Mouse (Mus musculus) heart, embryonic 16.5 days (tissue): ENCODE measurements at regions not wholly inside any gene's neighbourhood (a gene's known extent, or its start where the extent isn't known, plus 50 kb on each side); places are given as distances from the start of the nearest gene placed in this dataset.

Source experiments
- ATAC-seq: fragments of 200-750 bp; cut with Nextera tagmentation; replicated peaks from 2 replicates; pipeline ENCODE4 v1.8.0; 2017; ENCODE audit warnings: moderate number of reproducible peaks; ENCODE audit not compliant: insufficient read depth, low FRiP score; ENCODE audit errors: extremely low read depth
- H3K27ac ChIP-seq: fragments of 300-500 bp; sonication (generic); 2 replicates; pipeline ENCODE4 v1.5.1; 2014; ENCODE audit warnings: mild to moderate bottlenecking, low read length, control low read depth, moderate library complexity
- H3K27me3 ChIP-seq: fragments of 300-500 bp; sonication (generic); 2 replicates; pipeline ENCODE4 v1.6.1; 2014; ENCODE audit warnings: low read length, mixed read lengths; ENCODE audit not compliant: control insufficient read depth, insufficient read depth
- H3K36me3 ChIP-seq: fragments of 300-500 bp; sonication (generic); 2 replicates; pipeline ENCODE4 v1.6.1; 2014; ENCODE audit not compliant: control insufficient read depth, insufficient read depth
- H3K4me1 ChIP-seq: fragments of 300-500 bp; sonication (generic); 2 replicates; pipeline ENCODE4 v1.6.1; 2014; ENCODE audit warnings: low read length, mixed read lengths; ENCODE audit not compliant: control insufficient read depth, insufficient read depth
- H3K4me2 ChIP-seq: fragments of 300-500 bp; sonication (generic); 2 replicates; pipeline ENCODE4 v1.6.1; 2014; ENCODE audit warnings: low read depth, mild to moderate bottlenecking, control low read depth, low read length
- H3K4me3 ChIP-seq: fragments of 300-500 bp; sonication (generic); 2 replicates; pipeline ENCODE4 v1.5.1; 2014; ENCODE audit warnings: mild to moderate bottlenecking, control low read depth, low read length
- H3K9ac ChIP-seq: fragments of 300-500 bp; sonication (generic); 2 replicates; pipeline ENCODE4 v1.6.1; 2014; ENCODE audit warnings: low read length, control low read depth
- H3K9me3 ChIP-seq: fragments of 300-500 bp; sonication (generic); replicated peaks from 2 replicates; pipeline ENCODE4 v1.6.1; 2016; ENCODE audit warnings: low read length; ENCODE audit not compliant: control insufficient read depth
- WGBS: fragments of 180-500 bp; shearing (Covaris S2); extraction: QIAGEN DNeasy Blood & Tissue Kit; methylation state at CpG from one replicate; pipeline ENCODE4 v1.1.7; 2014; 5-methylcytosine and 5-hydroxymethylcytosine counted together

GRCm38 (mm10) chr1:51682273-51682672 lies 204.0 kb upstream of the Nabp1 start:
- Histone ChIP-seq H3K9me3 (no peaks in the 10 kb centered on the region), H3K9ac (no peak overlapping the region), H3K36me3 (no peaks in the 10 kb centered on the region), H3K27ac (no peak overlapping the region), H3K27me3 (no peaks in the 10 kb centered on the region), H3K4me2 (no peak overlapping the region), H3K4me3 (no peak overlapping the region), H3K4me1 (no peaks in the 10 kb centered on the region)
- no peak for ATAC-seq
- WGBS = 82% methylated on average over 5 of the region's 5 CpGs

DNA sequence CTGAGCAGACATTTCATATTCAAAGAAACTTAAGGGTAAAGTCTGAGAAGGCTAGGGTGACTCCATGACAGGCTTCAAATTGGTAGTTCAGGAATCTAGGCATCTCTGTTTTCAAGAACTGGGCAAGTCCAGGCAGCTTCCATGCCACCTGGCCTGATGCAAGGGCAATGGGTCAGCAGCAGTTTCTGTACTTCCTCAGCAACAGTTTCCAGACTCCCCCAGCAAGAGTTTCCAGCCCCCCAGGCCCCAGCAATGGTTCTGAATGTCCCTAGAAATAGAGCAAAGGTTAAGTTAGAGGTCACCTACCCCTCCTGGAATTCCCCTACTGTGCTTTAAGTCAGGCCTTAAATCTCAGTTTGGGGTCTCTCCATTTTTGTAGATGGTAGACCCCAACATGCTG lies 203.6 kb upstream of the Nabp1 start:
- Histone ChIP-seq H3K9ac (no peak overlapping the region), H3K4me3 (no peak overlapping the region), H3K9me3 (no peaks in the 10 kb centered on the region), H3K4me2 (no peak overlapping the region), H3K4me1 (no peaks in the 10 kb centered on the region), H3K27ac (no peak overlapping the region), H3K36me3 (no peaks in the 10 kb centered on the region), H3K27me3 (no peaks in the 10 kb centered on the region)
- no peak for ATAC-seq

DNA sequence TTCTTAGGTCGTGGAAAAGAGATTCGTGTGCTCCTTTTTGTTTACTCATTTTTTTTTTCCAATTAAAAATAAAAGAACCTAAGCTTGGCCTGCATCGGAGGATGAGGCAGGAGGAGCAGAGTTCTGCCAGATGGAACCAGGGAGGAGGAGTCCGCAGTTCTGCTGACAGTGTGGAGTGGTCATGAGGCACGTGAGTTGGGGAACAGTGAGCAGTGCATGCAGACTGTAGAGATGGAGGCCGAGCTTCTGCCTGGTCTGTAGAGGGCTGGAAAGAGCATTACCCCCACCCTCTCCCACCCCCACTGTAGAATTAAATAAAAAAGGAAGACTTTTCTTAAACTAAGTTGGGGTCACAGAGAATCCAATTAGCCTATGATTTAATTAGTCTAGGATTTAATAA lies 202.5 kb upstream of the Nabp1 start:
- no peaks in the 10 kb centered on the region for H3K27me3 ChIP-seq
- WGBS = 64% methylated on average over 6 of the region's 6 CpGs
- H3K36me3 ChIP-seq = no peaks in the 10 kb centered on the region
- no peaks in the 10 kb centered on the region for H3K4me1 ChIP-seq
- H3K4me3 ChIP-seq = no peak overlapping the region
- H3K27ac ChIP-seq = no peak overlapping the region
- H3K4me2 ChIP-seq = no peak overlapping the region
- ATAC-seq = no peak
- H3K9me3 ChIP-seq = no peaks in the 10 kb centered on the region
- no peak overlapping the region for H3K9ac ChIP-seq

DNA sequence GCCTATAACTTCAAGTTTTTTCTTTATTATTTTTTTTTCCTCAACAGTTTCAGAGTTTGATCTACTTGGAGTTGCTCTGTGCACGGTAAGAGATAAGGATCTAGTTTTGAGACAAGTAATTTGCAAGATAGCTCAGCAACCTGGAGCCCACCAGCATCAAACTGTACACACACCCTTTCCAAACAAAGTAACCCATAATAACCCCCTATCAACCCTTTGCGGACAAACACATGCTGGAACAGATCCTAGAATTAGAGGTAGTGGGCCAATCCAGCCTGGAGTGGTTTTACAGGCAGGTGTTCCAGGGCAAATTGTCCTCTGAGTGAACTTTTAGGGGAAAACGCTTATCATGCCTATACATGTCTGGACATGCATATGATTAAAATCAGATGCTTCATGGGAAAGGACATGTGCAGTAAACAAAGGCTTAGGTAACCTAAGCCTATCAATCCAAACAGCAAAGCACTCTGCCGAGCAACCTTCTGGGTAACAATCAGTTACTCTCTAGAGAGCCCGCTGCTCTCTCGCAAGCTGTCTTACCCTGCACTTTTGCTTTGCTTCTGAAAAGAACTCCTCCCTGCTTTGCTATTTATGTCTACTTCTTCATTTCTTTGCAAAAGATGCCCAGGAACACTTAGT lies 200.2 kb upstream of the Nabp1 start:
- 71% methylated on average over 6 of the region's 6 CpGs for WGBS
- H3K36me3 ChIP-seq = no peaks in the 10 kb centered on the region
- no peaks in the 10 kb centered on the region for H3K27me3 ChIP-seq
- no peak overlapping the region for H3K4me2 ChIP-seq
- H3K9me3 ChIP-seq = no peaks in the 10 kb centered on the region
- ATAC-seq = no peak
- H3K9ac ChIP-seq = no peak overlapping the region
- no peaks in the 10 kb centered on the region for H3K4me1 ChIP-seq
- H3K27ac ChIP-seq = no peak overlapping the region
- no peak overlapping the region for H3K4me3 ChIP-seq

GRCm38 (mm10) chr1:51677802-51678201 lies 199.6 kb upstream of the Nabp1 start:
- no peak for ATAC-seq
- Histone ChIP-seq H3K27me3 (no peaks in the 10 kb centered on the region), H3K9me3 (no peaks in the 10 kb centered on the region), H3K27ac (no peak overlapping the region), H3K4me2 (no peak overlapping the region), H3K4me3 (no peak overlapping the region), H3K9ac (no peak overlapping the region), H3K4me1 (no peaks in the 10 kb centered on the region), H3K36me3 (no peaks in the 10 kb centered on the region)
- 57% methylated on average over 5 of the region's 5 CpGs for WGBS

GRCm38 (mm10) chr1:51671691-51672090 lies 193.5 kb upstream of the Nabp1 start:
- WGBS = 53% methylated on average over 1 of the region's 1 CpGs
- no peak for ATAC-seq
- H3K9me3 ChIP-seq = no peaks in the 10 kb centered on the region

DNA sequence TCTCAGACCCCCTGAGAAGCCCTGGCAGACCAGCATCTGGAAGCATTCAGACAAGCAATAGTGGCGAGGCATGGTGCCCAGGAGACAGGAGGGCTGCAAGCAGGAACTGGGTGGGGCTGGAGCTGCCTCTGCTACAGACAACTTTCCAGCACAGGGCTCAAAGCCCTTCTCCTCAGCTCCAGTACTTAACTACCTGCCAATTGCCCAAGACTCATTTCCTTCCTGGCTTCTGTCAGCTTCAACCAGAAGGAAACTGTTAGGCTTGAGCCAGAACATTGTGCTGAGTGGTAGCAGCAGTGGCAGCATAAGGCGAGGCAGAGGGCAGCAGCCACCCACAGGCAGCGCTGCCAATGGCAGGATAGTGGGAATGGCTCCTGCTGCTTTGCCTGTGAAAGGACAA lies 193.1 kb upstream of the Nabp1 start:
- no peaks in the 10 kb centered on the region for H3K4me1 ChIP-seq
- no peak overlapping the region for H3K9ac ChIP-seq
- no peaks in the 10 kb centered on the region for H3K36me3 ChIP-seq
- 44% methylated on average over 3 of the region's 3 CpGs for WGBS
- no peaks in the 10 kb centered on the region for H3K27me3 ChIP-seq
- no peak overlapping the region for H3K4me2 ChIP-seq
- no peak overlapping the region for H3K27ac ChIP-seq
- peak; percentile 65; the same call in 1 of the 2 replicates for ATAC-seq
- H3K4me3 ChIP-seq = no peak overlapping the region
- H3K9me3 ChIP-seq = no peaks in the 10 kb centered on the region

More at GRCm38 (mm10) chr1:51671691-51672090, 193.5 kb upstream of the Nabp1 start:
- H3K27ac ChIP-seq = no peak overlapping the region
- H3K4me2 ChIP-seq = no peak overlapping the region
- no peak overlapping the region for H3K9ac ChIP-seq
- H3K4me1 ChIP-seq = no peaks in the 10 kb centered on the region
- H3K4me3 ChIP-seq = no peak overlapping the region
- no peaks in the 10 kb centered on the region for H3K27me3 ChIP-seq
- no peaks in the 10 kb centered on the region for H3K36me3 ChIP-seq

GRCm38 (mm10) chr1:51670009-51670408 lies 191.8 kb upstream of the Nabp1 start:
- no peaks in the 10 kb centered on the region for H3K4me1 ChIP-seq
- H3K4me2 ChIP-seq = no peak overlapping the region
- no peak overlapping the region for H3K27ac ChIP-seq
- no peak overlapping the region for H3K9ac ChIP-seq
- no peaks in the 10 kb centered on the region for H3K36me3 ChIP-seq
- H3K4me3 ChIP-seq = no peak overlapping the region
- H3K27me3 ChIP-seq = no peaks in the 10 kb centered on the region
- no peaks in the 10 kb centered on the region for H3K9me3 ChIP-seq
- no peak for ATAC-seq
- WGBS = 64% methylated on average over 3 of the region's 3 CpGs

- Histone ChIP-seq H3K9ac (no peak overlapping the region), H3K4me3 (no peak overlapping the region), H3K4me1 (no peaks in the 10 kb centered on the region), H3K36me3 (no peaks in the 10 kb centered on the region), H3K9me3 (no peaks in the 10 kb centered on the region), H3K27me3 (no peaks in the 10 kb centered on the region), H3K4me2 (no peak overlapping the region), H3K27ac (no peak overlapping the region)
- ATAC-seq = no peak
Measured at GRCm38 (mm10) chr1:51668881-51669280, 190.7 kb upstream of the Nabp1 start.
